Mouse (Mus musculus) megakaryocyte, embryonic 14.5 days (primary cell): ENCODE data around the gene Epop.

Experiments used
- FLI1 ChIP-seq: IDR thresholded peaks from 2 replicates; pipeline ENCODE4 v1.6.1; 2012; ENCODE audit warnings: low read length, inconsistent platforms, mixed read lengths
- GATA1 ChIP-seq: IDR thresholded peaks from 3 replicates; pipeline ENCODE4 v1.6.1; 2012; ENCODE audit warnings: mixed read lengths, low read length, inconsistent platforms, borderline replicate concordance

GRCm38 (mm10) chr11:97677842-97678241, 48.3 kb upstream of the Epop start:
- TF ChIP-seq GATA1 (no peak), FLI1 (no peak)
